Mouse (Mus musculus): ENCODE results near the gene Trp53inp2. TPM values are rescaled to one million over a fixed set of nuclear protein-coding genes. Genes with fewer than 3 reads are reported as not detected.

Gene Trp53inp2
- 28.0 and 29.5 TPM in 2 replicates for polyA plus RNA-seq (2015; fragmentation: Nextera tagmentation; extraction: Ambion mirVana)

GRCm38 (mm10) chr2:155380261-155381059 lies at the start of gene Trp53inp2:
Trp53inp2 (plus strand) TSS chr2:155381059.
- DNase-seq = no peak
- Histone ChIP-seq H3K4me1 (ENCODE audit: insufficient read depth) (peaks cover 18% of the 10 kb centered on the region), H3K4me3 (ENCODE audit: low read depth, low read length) (peak within 1 kb of the TSS; percentile 83), H3K9ac (replicated peaks) (peak within 1 kb of the TSS; percentile 84), H3K36me3 (replicated peaks; ENCODE audit: insufficient read depth, low read length) (peaks cover under 1% of the 10 kb centered on the region; the same call in 1 of the 2 replicates), H3K27me3 (ENCODE audit: insufficient read depth, low read length) (no peaks in the 10 kb centered on the region), H3K27ac (ENCODE audit: low read depth) (peak within 1 kb of the TSS; percentile 98), H3K4me2 (ENCODE audit: low read depth, low read length) (peak within 1 kb of the TSS; percentile 95), H3K9me3 (ENCODE audit: low read length) (no peaks in the 10 kb centered on the region)
- 69% methylated on average over 8 of the region's 8 CpGs for WGBS (ENCODE audit: insufficient replicate concordance)
- ATAC-seq = no peak
- TF ChIP-seq CTCF (IDR thresholded peaks at IDR 0.05; ENCODE audit: low read depth) (no peak), EP300 (IDR thresholded peaks at IDR 0.05; ENCODE audit: low read depth) (no peak)

- DNase-seq (no peak), ATAC-seq (no peak)
- no peaks in the 10 kb centered on the region for H3K27me3 ChIP-seq (ENCODE audit: insufficient read depth, low read length)
- no peak for TF ChIP-seq EP300 (IDR thresholded peaks at IDR 0.05; ENCODE audit: low read depth)
- no peak for TF ChIP-seq CTCF (IDR thresholded peaks at IDR 0.05; ENCODE audit: low read depth)
- H3K4me3 ChIP-seq (ENCODE audit: low read depth, low read length) = no peak overlapping the region
- no peaks in the 10 kb centered on the region for H3K9me3 ChIP-seq (ENCODE audit: low read length)
- H3K4me1 ChIP-seq (ENCODE audit: insufficient read depth) = no peaks in the 10 kb centered on the region
- peaks cover 41% of the 10 kb centered on the region for H3K36me3 ChIP-seq (replicated peaks; ENCODE audit: insufficient read depth, low read length)
- 85% methylated on average over 4 of the region's 4 CpGs for WGBS (ENCODE audit: insufficient replicate concordance)
- no peak overlapping the region for H3K9ac ChIP-seq (replicated peaks)
- no peak overlapping the region for H3K4me2 ChIP-seq (ENCODE audit: low read depth, low read length)
- no peak overlapping the region for H3K27ac ChIP-seq (ENCODE audit: low read depth)
Observed at GRCm38 (mm10) chr2:155331351-155331750, 49.5 kb upstream of the Trp53inp2 start.

- TF ChIP-seq CTCF (IDR thresholded peaks at IDR 0.05; ENCODE audit: low read depth) (no peak), EP300 (IDR thresholded peaks at IDR 0.05; ENCODE audit: low read depth) (no peak)
- DNase-seq = no peak
- H3K27me3 ChIP-seq (ENCODE audit: insufficient read depth, low read length) = no peaks in the 10 kb centered on the region
- no peaks in the 10 kb centered on the region for H3K9me3 ChIP-seq (ENCODE audit: low read length)
- WGBS (ENCODE audit: insufficient replicate concordance) = 100% methylated on average over 1 of the region's 1 CpGs
- ATAC-seq = no peak
- H3K36me3 ChIP-seq (replicated peaks; ENCODE audit: insufficient read depth, low read length) = peaks cover 31% of the 10 kb centered on the region
- no peak overlapping the region for H3K27ac ChIP-seq (ENCODE audit: low read depth)
- H3K4me2 ChIP-seq (ENCODE audit: low read depth, low read length) = no peak overlapping the region
- H3K4me3 ChIP-seq (ENCODE audit: low read depth, low read length) = no peak overlapping the region
- H3K9ac ChIP-seq (replicated peaks) = no peak overlapping the region
- H3K4me1 ChIP-seq (ENCODE audit: insufficient read depth) = no peaks in the 10 kb centered on the region
Observed at GRCm38 (mm10) chr2:155333421-155333820, 47.4 kb upstream of the Trp53inp2 start.

- H3K27ac ChIP-seq (ENCODE audit: low read depth) = no peak overlapping the region
- no peaks in the 10 kb centered on the region for H3K4me1 ChIP-seq (ENCODE audit: insufficient read depth)
- TF ChIP-seq EP300 (IDR thresholded peaks at IDR 0.05; ENCODE audit: low read depth) (no peak), CTCF (IDR thresholded peaks at IDR 0.05; ENCODE audit: low read depth) (no peak)
- ATAC-seq (no peak), DNase-seq (no peak)
- no peak overlapping the region for H3K4me2 ChIP-seq (ENCODE audit: low read depth, low read length)
- H3K36me3 ChIP-seq (replicated peaks; ENCODE audit: insufficient read depth, low read length) = peaks cover 30% of the 10 kb centered on the region
- no peaks in the 10 kb centered on the region for H3K27me3 ChIP-seq (ENCODE audit: insufficient read depth, low read length)
- no peak overlapping the region for H3K9ac ChIP-seq (replicated peaks)
- H3K9me3 ChIP-seq (ENCODE audit: low read length) = no peaks in the 10 kb centered on the region
- H3K4me3 ChIP-seq (ENCODE audit: low read depth, low read length) = no peak overlapping the region
- WGBS (ENCODE audit: insufficient replicate concordance) = 88% methylated on average over 1 of the region's 1 CpGs
Observed at GRCm38 (mm10) chr2:155335231-155335630, 45.6 kb upstream of the Trp53inp2 start.

DNA sequence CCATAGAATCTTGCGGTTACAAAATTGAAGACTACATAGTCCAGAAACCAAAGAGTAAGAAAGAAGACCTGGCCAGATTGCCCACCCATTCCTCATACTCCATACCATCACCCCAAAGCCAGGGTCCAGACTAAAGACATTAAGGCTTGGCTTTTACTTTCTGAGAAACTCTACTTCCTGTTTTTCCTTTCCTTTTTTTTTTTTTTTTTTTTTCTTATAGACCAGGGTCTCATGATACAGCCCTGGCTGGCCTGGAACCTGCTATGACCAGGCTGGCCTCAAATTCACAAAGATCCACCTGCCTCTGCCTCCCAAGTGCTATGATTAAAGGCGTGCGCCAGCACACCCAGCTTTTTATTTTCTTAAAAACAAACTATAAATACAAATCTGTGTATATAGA lies 44.6 kb upstream of the Trp53inp2 start:
- no peaks in the 10 kb centered on the region for H3K27me3 ChIP-seq (ENCODE audit: insufficient read depth, low read length)
- no peak overlapping the region for H3K4me2 ChIP-seq (ENCODE audit: low read depth, low read length)
- DNase-seq (no peak), ATAC-seq (no peak)
- TF ChIP-seq EP300 (IDR thresholded peaks at IDR 0.05; ENCODE audit: low read depth) (no peak), CTCF (IDR thresholded peaks at IDR 0.05; ENCODE audit: low read depth) (no peak)
- H3K9ac ChIP-seq (replicated peaks) = no peak overlapping the region
- no peaks in the 10 kb centered on the region for H3K4me1 ChIP-seq (ENCODE audit: insufficient read depth)
- no peak overlapping the region for H3K27ac ChIP-seq (ENCODE audit: low read depth)
- no peaks in the 10 kb centered on the region for H3K9me3 ChIP-seq (ENCODE audit: low read length)
- H3K36me3 ChIP-seq (replicated peaks; ENCODE audit: insufficient read depth, low read length) = peaks cover 20% of the 10 kb centered on the region
- H3K4me3 ChIP-seq (ENCODE audit: low read depth, low read length) = no peak overlapping the region
- 94% methylated on average over 3 of the region's 3 CpGs for WGBS (ENCODE audit: insufficient replicate concordance)

DNA sequence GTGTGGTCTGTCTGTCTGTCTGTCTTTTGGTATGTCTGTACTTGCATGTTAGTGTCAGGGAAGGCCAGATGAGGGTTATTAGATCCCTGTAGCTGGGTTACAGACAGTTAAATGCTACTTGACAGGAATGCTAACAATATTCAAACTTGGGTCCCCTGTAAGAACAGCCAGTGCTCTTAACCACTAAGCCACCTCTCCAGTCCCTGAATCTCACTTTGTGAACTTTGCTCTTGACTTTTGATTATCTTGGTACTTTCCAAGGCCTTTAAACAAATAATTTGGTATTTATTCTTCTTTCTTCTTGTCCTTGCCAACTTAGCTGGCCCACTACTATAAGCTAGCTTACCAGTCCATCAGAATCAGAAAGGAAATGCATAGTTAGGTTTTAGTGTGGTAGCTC lies 40.7 kb upstream of the Trp53inp2 start:
- Histone ChIP-seq H3K36me3 (replicated peaks; ENCODE audit: insufficient read depth, low read length) (peaks cover 6% of the 10 kb centered on the region; the same call in 1 of the 2 replicates), H3K4me2 (ENCODE audit: low read depth, low read length) (no peak overlapping the region), H3K4me1 (ENCODE audit: insufficient read depth) (no peaks in the 10 kb centered on the region), H3K4me3 (ENCODE audit: low read depth, low read length) (no peak overlapping the region), H3K9ac (replicated peaks) (no peak overlapping the region), H3K27ac (ENCODE audit: low read depth) (no peak overlapping the region), H3K27me3 (ENCODE audit: insufficient read depth, low read length) (no peaks in the 10 kb centered on the region), H3K9me3 (ENCODE audit: low read length) (no peaks in the 10 kb centered on the region)
- DNase-seq (no peak), ATAC-seq (no peak)
- TF ChIP-seq CTCF (IDR thresholded peaks at IDR 0.05; ENCODE audit: low read depth) = no peak
- no peak for TF ChIP-seq EP300 (IDR thresholded peaks at IDR 0.05; ENCODE audit: low read depth)
